Mouse (Mus musculus) gastrocnemius, postnatal 25 days (tissue): ENCODE data around the gene Ccdc171. TPM values are rescaled to one million over a fixed set of nuclear protein-coding genes. Genes with fewer than 3 reads are reported as not detected.

ENCODE experiments used
- DNase-seq: peaks from one replicate; pipeline ENCODE4 v3.0.0; 2022
- total RNA-seq, 2 experiments: library from RNA; stranded (reverse); gene quantifications; 1 replicate in 1 of 2; 2 replicates in 1 of 2; pipeline ENCODE4 v1.2.3; 2021

The Ccdc171 gene
- total RNA-seq, 2 experiments from 2014 or later: 0.56 to 0.99 TPM

DNA sequence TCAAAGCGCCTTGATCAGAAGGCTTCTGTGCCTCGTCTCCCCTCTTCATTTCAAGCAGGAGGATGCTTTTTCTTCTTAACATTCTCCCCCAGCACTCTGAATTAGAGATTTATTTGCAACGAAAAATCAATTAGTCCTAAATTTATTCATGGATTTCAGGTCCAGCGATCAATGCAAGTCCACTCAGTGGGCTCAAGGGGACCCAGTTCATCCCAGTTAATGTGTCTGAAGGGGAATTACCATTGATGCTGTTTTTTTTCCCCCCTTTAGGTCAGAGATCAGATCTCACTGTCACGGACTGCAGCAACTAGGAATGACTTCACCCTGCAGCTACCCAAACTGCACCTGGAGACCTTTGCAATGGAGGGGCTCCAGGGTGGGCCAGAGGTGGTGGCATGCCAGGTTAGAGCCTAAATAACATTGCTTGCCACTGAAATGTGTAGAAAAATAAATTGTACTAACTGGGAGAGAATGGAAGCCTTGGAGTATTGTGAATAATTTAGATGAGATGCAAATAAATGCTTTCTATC, 269.6 kb downstream of the Ccdc171 start:
- DNase-seq: no peak

DNA sequence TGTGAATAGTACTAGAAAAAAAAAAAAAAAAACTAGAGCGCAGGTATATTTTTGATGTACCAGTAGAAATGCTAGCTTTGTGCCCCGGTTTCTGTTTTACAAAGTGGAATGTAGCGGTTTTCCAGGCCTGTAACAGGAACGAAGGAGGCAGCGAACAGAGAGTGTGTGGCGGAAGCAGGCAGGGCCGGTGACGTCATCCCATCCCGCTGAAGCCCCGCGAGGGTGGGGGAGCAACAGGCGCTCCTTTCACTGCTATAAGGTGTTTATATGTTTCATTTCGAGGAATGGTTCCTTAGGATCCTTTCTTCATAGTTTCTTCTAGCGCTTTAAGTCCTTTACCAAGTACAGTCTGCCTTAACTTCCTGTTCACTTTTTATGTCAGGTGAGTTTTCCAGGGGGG, 272.6 kb downstream of the Ccdc171 start:
- no peak for DNase-seq

DNA sequence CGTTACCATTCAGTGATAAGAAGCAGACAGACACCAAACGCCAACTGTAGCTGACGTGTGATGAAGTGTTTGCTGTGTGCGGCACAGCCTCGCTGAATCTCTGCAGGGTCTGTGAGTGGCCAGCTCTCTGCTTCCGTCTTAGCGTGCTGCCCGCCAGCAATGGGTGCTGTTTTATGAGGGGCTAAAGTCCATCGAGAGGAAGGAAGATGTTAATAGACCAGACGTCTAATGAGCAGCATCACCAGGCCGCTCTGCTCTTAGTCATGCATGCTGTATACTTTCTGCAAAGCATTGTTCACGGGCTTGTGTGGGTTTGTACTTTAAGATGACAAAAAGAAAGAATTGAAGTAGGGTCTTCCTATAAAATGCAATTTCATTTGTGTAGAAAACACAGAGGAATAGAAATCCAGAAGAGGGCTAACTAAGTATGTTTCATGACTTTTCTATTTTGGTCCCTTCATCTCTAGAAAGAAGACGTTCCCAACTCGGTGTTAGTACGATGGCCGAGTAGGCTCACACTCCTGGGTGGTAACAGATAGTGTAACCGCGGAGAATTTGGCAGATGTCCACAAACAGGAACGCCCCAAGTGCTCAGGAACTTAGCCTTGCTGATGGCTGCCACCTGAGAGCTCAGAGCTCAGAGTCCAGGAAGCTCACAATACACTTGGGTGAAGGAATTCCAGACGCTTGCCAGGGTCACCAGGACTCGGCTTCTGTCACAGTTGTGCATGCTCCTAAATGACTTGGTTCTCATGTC, 273.5 kb downstream of the Ccdc171 start:
- DNase-seq: no peak

DNA sequence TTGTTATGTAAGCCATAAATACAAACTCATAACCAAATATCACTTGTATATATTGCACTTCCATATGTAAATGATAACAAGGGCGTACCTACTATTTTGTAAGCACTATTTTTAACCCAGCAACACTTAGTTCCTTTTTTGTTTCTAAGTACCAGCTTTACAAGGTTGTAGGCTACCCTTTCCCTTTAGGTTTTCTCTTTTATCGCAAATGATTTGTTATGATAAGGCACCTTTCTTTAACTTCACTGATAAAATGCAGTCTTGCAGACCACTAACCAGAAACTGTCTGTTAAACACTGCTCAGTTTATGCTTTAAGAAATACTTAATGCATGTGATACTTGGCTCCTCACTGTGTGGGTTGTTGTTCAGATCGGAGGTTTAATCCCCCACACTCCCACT, 275.1 kb downstream of the Ccdc171 start:
- DNase-seq: no peak

DNA sequence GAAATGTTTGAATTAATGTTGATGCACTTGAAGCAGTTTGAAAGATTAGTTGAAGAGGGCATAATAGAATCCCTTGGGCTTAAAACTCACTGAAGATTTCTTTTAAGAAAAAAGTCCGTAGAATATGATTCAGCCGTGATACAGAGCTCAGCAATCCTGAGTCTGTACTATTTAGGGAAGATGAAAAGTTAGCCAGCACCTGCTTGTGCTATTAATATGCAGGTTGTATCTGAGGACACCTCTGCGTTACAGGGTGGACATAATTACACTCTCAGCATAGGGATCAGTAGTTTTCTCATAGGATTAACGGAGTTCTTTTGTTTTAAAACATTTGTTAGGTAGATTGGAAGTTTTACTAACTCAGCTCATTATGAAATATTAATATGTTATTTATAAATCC, 291.6 kb downstream of the Ccdc171 start:
- DNase-seq: no peak

DNA sequence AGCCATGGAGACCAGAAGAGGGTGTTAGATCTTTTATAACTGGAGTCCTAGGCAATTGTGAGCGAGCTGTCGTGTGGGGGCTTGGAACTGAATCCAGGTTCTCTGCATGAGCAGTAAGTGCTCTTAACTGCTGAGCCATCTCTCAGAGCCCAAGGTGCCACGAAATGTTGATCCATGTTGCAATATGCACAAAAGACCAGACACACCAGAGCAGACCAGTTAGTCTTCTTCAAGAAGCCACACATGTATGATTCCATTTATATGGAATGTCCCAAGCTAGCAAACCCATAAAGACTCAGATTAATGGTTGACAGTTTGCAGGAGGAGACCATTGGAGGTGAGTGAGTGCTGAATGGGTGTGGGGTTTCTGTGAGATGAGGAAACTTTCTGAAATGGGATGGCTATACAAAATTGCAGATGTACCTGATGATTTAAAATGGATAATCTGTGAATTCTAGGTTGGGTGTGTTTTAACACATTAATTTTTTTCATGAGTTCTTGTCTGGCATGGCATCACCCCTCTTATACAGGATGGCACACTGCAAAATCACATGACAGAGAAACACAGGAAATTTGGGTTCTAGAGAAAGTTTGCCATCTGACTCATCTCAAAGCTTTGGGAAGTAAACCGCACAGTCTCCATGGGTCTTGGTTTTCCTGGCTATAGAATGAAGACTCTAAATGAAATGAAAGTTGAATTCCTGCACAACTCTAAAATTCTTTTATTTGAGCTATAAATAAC, 304.5 kb downstream of the Ccdc171 start:
- DNase-seq: no peak

DNA sequence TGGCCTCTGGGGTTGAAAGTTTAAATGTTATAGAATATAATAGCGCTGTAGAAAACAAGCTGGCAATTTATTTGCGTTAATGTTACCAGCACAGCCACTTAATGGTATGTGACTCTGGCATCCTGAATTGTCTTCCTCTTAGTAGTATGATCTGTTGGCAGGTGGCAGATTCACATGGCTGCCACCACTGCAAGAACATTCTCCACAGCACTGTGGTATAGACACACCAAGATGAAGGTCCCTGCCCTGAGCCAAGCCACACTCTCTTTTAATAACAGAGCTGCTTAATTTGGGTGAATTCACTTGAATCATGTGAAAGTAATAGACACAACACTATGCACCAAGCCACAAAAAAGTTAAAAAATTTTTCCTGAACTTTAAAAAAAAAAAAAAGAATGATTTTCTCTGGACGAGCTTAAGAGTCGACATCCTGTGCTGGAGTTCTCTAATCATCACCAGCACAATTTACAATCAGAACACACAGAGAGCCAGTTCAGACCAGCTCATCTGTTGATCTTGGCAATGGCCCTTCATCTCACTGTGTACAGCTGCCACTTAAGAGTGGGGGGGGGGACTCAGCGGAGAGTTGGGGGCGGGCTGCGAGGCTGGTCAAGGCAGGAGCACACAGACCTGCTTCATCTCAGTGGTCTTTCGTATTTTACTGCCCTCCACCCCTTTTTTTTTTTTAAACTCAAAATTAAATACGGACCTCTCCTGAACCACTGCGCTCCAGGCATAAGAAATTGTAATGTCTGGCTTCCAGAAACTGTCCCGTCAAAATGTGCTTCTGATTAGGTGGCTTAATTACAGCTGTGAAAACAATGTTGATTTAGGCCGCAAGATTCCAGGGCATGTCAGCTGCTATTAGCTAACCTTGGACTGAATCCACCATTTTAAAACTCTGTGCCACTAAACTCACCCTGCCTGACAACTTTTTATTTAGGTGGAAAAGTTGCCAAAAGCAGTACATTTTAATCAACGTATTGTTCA, 305.8 kb downstream of the Ccdc171 start:
- peak; percentile 18 for DNase-seq

DNA sequence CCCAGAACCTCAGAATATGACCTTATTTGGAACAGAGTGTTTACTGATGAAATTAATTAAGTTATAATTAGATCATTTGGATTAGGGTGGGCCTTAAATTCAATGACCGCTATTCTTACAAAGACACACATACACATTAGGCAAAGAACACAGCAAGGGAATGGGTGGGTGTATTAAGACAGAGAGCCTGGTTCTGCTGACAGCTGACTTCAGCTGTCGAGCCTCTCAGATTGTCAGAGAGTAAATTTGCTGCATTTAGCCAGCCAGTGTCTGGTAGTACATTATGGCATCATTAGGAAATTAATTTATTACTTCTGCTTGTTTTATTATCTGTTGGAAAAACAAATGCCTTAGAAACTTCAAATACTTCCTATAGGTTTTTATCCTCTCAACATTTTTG, 313.7 kb downstream of the Ccdc171 start:
- no peak for DNase-seq

DNA sequence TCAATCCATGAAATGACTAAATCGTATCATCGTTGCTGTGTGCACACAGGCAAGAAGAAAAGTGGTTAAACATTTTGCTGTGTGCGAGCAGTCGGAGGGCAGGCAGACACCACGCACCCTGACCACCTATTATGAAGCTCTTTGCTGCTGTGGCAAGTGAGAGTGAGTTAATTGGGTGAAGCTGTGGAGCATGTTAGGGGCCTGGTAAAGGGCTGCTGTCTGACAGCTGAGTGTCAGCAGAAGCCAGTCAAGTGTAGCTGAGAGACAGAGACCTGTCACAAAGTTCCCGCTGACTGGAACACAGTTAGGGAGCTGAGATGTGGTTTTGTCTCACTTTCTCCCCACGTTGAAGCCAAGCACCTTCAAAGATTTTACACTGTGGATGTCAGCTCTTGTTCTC, 321.0 kb downstream of the Ccdc171 start:
- no peak for DNase-seq

DNA sequence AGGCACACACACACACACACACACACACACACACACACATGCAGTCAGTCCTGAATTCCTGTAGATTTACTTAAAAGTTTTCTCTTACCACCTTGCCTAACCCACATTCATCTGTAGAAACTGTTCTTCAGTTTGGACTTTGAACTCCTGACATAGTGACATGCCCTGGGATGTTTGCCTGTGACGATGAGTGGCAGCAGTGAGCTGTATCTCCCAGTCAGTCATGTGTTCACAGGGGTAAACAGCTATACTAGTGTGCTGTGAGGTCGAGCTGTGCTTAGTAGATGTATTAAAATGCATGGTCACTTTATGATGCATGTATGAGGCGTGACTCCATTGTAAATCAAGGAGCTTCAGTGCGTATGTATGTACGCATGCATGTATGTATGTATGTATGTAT, 328.5 kb downstream of the Ccdc171 start:
- no peak for DNase-seq

DNA sequence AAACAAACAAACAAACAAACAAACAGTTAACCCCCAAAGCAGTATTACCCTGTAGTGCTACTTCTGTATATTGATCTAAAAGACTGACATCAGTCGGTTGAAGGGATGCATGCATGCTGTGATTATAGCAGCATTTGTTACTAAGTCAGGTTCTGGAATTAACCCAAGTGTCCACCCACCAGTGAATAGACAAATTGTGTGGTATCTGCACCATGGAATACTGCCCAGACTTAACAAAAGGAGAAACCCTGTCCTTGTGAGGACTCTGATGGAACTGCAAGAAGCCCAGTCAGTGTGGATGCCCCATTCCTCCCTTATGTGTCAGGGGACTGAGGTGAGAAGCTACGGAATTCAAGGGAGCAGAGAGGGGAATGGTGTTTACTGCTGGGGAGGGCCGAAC, 336.4 kb downstream of the Ccdc171 start:
- no peak for DNase-seq

DNA sequence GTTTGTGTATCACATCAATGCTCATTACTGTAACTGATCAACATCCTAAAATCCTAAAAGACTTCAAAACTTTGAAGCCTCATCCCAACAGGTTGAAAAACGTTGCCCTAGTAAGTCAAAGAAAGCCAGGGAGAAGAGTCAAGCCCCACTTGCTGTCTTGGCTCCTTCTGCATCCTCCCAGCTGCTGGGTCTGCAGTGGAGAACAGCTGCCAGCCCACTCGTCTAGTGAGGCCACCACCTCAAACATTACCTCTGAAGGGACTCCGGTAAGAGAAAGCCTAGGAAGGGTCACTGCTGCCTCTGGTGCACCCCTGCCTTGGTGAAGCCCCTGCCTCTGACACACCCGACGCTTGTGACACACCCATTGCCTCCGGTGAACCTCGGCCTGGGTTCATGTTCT, 336.9 kb downstream of the Ccdc171 start:
- DNase-seq: no peak

DNA sequence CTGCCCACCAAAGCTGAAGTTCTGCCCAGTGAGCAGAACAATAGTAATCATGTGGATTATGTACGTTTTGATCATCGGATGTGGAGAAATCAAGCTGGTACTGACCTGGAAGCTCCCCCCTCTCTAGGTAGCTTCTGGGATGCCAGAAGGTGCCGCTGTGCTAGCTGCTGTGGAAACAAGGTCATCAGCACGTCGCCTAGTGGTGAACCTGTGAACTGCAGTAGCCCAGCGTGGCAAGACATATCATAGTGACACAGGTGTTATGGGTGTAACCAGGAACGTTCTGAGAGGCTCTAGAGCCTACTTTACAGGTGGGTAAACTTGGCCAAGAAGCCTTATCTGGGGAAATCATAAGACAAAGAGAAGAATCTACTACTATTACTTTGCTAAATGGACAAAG, 351.3 kb downstream of the Ccdc171 start:
- DNase-seq: no peak

DNA sequence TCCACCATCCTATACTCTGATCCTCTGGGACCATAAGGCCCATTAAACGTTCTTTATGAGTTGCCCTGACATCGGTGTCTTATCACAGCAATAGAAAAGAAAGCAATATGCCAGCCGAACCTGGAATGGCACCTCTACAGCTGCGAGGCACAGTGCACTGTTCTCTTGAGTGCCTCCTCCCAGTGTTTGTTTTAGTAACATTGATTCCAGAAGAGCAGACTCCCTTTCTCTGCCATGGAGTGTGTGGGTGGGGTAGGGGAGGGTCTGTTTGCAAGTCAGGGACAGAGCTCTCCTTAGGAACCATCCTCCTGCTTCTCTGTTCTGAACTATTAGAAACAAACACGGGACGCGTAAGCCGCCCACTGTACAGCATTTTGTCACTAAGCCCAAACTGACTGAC, 352.9 kb downstream of the Ccdc171 start:
- no peak for DNase-seq

DNA sequence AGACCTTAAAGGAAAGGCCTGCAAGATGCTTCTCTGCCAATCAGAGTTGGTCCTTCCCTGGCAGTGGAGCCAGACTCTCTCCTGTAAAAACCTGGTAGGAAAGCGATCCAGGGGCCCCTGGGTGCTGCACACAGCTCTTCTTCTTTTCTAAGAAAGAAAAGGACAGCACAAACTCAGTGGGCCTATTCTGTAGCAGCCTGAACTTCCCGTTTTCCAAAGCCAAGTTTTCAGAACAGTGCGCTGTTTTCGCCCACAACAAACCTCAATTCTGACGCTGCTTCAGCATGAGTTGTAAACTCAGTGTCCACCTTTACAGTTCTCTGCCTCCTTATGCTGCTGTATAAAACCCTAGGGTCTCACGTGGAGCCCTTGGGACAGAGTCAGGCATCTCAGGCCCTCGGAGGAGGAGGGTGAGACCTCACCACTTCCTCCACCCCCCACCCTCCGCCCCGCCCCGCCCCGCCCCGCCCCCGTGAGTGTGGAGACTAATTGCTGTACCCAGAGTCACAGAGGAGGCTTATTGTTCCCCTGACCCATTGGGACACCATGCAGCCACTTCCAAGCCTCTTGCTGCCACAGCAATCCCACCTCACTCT, 363.2 kb downstream of the Ccdc171 start:
- no peak for DNase-seq

DNA sequence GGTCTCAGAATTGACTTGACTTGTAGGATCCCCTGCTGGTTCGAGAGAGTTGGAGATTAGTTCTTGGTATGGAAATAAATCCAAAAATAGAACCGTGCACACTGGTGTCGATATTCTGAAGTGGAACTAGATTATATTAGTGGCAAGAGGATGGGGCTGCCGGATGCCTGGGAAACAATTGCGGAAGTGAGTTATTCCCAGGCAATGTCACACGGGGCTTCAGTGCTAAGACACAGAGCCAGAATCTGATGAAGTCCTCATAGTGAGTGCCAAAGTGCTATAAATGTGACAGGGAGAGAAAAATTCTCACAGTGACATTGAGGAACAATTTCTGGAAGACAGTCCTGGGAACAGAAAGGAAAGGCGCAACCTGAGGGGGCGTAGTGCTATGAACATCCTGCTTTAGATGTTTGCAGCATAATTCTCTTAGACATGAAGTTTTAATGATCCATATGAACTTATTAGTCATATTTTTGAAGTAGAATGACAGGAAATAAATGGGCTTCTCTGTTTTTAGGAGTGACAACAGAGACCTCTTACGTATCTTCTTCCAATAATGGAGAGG, 376.8 kb downstream of the Ccdc171 start:
- DNase-seq: no peak

Other genes starting within 250 kb of the Ccdc171 start
- 1 to 10 TPM; 3.7 to 5.8 TPM for gene Ttc39b, start 201.3 kb upstream of the Ccdc171 start, total RNA-seq
- gene Snapc3, start 107.8 kb upstream of the Ccdc171 start, total RNA-seq: 10 to 100 TPM in 1 of 2 experiments, 1 to 10 TPM in 1; 8.4 to 11.3 TPM
- gene Psip1, start 39.1 kb upstream of the Ccdc171 start, total RNA-seq: 10 to 100 TPM; 15.6 to 16.2 TPM